Mouse (Mus musculus): ENCODE measurements at regions not wholly inside any gene's neighbourhood (a gene's known extent, or its start where the extent isn't known, plus 50 kb on each side); places are given as distances from the start of the nearest gene placed in this dataset.

DNA sequence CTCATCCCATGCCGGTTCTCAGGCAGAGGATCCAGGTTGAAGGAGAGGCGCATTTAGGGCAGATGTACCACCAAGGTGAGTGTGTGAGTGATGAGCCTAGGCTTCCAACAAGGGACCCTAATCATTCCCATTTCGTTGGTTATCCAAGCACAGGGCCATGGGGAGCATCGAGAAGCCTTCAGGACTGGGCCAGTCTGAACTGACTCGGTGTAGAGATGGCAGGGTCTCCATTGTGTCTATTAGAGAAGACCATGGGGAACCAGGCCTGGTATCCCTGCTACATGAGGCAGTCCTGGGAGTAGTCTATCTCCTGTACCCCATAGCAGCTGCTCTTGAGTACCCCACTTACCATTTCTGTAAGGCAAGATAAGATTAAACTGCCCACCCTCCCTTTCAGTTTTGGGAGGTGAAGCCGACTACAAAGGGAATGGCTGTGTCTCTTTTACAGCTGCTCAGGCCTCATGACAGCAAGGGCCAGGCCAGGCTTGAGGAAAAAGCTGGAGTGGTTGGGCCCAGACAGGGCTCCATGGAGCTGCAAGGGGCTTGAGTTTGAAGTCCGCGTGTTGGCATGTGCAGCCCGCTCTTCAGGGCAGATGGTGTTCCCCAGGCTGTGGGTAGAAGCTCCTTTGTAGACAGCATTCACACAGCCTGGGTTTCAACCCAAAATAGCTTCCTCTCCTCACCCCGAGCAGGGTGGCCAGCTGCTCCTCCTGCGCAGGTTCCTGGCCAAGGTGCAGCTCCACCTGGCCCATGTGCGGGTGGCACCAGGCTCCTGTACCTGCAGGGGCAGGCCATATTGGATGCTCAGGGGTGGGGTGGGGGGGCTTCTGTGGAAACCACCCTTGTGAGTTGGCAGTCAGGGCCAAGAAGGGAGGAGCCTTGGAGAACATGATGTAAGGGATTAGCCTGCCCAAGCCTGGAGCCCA, 52.6 kb upstream of the Klf13 start:
- TF ChIP-seq CTCF (IDR thresholded peaks at IDR 0.05; ENCODE audit: extremely low read depth, insufficient read length, insufficient replicate concordance, low read depth, low read length) = no peak
- no peak for TF ChIP-seq POLR2A (IDR thresholded peaks at IDR 0.05; ENCODE audit: low read depth, low read length)

Measured in small intestine, adult 2 months (tissue).